Mouse (Mus musculus): ENCODE data around the gene Nsmce3.

Nsmce3 gene

GRCm38 (mm10) chr7:64872743-64873241 is at the start of gene Nsmce3:
Gene Nsmce3, minus strand, starts transcription at chr7:64872997.
- peak; percentile 92 to 96 for DNase-seq (ENCODE audit: low spot score in 2 of 2)

- DNase-seq (ENCODE audit: low spot score in 2 of 2), result no peak
These were observed 48.4 kb upstream of the Nsmce3 start for GRCm38 (mm10) chr7:64921189-64921588.

- no peak for DNase-seq (ENCODE audit: low spot score in 2 of 2)
These were observed 47.9 kb upstream of the Nsmce3 start for GRCm38 (mm10) chr7:64920735-64921134.

- DNase-seq (ENCODE audit: low spot score in 2 of 2), result no peak
These were observed 43.9 kb upstream of the Nsmce3 start for GRCm38 (mm10) chr7:64916654-64917053.

GRCm38 (mm10) chr7:64915121-64915520 is 42.3 kb upstream of the Nsmce3 start:
- no peak for DNase-seq (ENCODE audit: low spot score in 2 of 2)

- DNase-seq (ENCODE audit: low spot score in 2 of 2), result no peak
These were observed 39.1 kb upstream of the Nsmce3 start for GRCm38 (mm10) chr7:64911945-64912344.

GRCm38 (mm10) chr7:64910208-64910607 is 37.4 kb upstream of the Nsmce3 start:
- no peak for DNase-seq (ENCODE audit: low spot score in 2 of 2)

- DNase-seq (ENCODE audit: low spot score in 2 of 2), result no peak
These were observed 34.2 kb upstream of the Nsmce3 start for GRCm38 (mm10) chr7:64906955-64907354.

GRCm38 (mm10) chr7:64905506-64905905 is 32.7 kb upstream of the Nsmce3 start:
- no peak for DNase-seq (ENCODE audit: low spot score in 2 of 2)

- no peak for DNase-seq (ENCODE audit: low spot score in 2 of 2)
These were observed 27.5 kb upstream of the Nsmce3 start for GRCm38 (mm10) chr7:64900249-64900648.

GRCm38 (mm10) chr7:64896587-64896986 is 23.8 kb upstream of the Nsmce3 start:
- DNase-seq (ENCODE audit: low spot score in 2 of 2), result no peak

GRCm38 (mm10) chr7:64895685-64896101 is 22.9 kb upstream of the Nsmce3 start:
- DNase-seq (ENCODE audit: low spot score in 2 of 2), result no peak

- no peak for DNase-seq (ENCODE audit: low spot score in 2 of 2)
These were observed 18.3 kb upstream of the Nsmce3 start for GRCm38 (mm10) chr7:64891139-64891538.

- peak in 1 of 2 experiments; percentile 28 for DNase-seq (ENCODE audit: low spot score in 2 of 2)
These were observed 17.1 kb upstream of the Nsmce3 start for GRCm38 (mm10) chr7:64889919-64890318.

- no peak for DNase-seq (ENCODE audit: low spot score in 2 of 2)
These were observed 11.5 kb upstream of the Nsmce3 start for GRCm38 (mm10) chr7:64884187-64884862.

- DNase-seq (ENCODE audit: low spot score in 2 of 2), result no peak
These were observed 9.4 kb upstream of the Nsmce3 start for GRCm38 (mm10) chr7:64882243-64882642.

GRCm38 (mm10) chr7:64881387-64881786 is 8.6 kb upstream of the Nsmce3 start:
- DNase-seq (ENCODE audit: low spot score in 2 of 2), result no peak

- DNase-seq (ENCODE audit: low spot score in 2 of 2), result no peak
These were observed 7.6 kb upstream of the Nsmce3 start for GRCm38 (mm10) chr7:64880415-64880814.

GRCm38 (mm10) chr7:64874941-64875340 is 2.1 kb upstream of the Nsmce3 start:
- DNase-seq (ENCODE audit: low spot score in 2 of 2), result no peak

- peak in 1 of 2 experiments; percentile 15 for DNase-seq (ENCODE audit: low spot score in 2 of 2)
These were observed 469 bp upstream of the Nsmce3 start for GRCm38 (mm10) chr7:64873266-64873665.

- DNase-seq (ENCODE audit: low spot score in 2 of 2), result peak in 1 of 2 experiments; percentile 30
These were observed 632 bp downstream of the Nsmce3 start for GRCm38 (mm10) chr7:64871987-64872742.

- DNase-seq (ENCODE audit: low spot score in 2 of 2), result no peak
These were observed 3.2 kb downstream of the Nsmce3 start for GRCm38 (mm10) chr7:64869549-64870065.

GRCm38 (mm10) chr7:64863538-64863937 is 9.3 kb downstream of the Nsmce3 start:
- no peak for DNase-seq (ENCODE audit: low spot score in 2 of 2)

All from frontal cortex, postnatal 10 days (tissue).